Mouse (Mus musculus) gastrocnemius, adult 8-10 months (tissue): Measurements from ENCODE around the gene Phldb2. TPM values are rescaled to one million over a fixed set of nuclear protein-coding genes. Genes with fewer than 3 reads are reported as not detected.

Experiments used
- DNase-seq, 2 experiments: peaks; one replicate each; pipeline ENCODE4 v3.0.0; 2022; ENCODE audit warnings: low spot score in 2 of 2
- total RNA-seq, 4 experiments: library from RNA; stranded (reverse); gene quantifications; 2 replicates each; pipeline ENCODE4 v1.2.4; 2022

The Phldb2 gene
- total RNA-seq, 4 experiments from 2014 or later, result 4.5 to 8.7 (median 5.8) TPM

DNA sequence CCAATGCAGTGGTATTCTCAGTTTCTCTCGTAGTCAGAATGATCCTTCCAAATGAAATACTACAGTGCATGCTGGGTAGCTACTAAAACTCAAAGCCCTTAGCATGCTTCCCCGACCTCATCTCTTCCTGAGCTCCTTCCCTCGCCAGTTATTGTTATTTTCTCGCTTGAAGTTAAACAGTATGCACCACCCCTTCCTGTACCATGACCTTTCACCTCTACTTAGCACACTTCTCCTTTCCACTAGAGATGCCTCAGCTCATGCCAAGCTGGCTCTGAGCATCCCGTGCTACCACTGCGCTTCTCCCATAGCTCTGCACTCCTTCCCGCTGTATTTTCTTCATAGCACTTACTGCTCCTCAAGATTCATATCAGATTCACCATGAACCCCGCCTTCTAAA, 215.5 kb downstream of the Phldb2 start:
- no peak for DNase-seq

DNA sequence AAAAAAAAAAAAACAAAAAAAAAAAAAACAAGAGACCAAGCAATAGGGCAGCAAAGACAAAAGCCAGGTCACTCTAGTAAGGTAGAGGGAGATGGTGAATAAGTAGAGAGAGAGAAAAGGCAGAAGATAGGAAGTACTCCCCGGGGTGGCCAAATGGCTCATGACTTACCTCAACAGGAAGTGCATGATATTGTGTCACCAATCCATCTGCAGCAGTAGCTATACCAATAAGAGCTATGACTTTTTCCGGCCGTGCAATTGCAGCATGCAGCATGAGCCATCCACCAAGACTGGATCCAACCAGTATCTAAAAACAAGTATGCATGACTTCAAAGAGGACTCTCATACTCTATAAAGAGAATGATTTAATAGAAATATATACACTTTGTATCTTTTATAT, 216.7 kb downstream of the Phldb2 start:
- DNase-seq, result no peak

DNA sequence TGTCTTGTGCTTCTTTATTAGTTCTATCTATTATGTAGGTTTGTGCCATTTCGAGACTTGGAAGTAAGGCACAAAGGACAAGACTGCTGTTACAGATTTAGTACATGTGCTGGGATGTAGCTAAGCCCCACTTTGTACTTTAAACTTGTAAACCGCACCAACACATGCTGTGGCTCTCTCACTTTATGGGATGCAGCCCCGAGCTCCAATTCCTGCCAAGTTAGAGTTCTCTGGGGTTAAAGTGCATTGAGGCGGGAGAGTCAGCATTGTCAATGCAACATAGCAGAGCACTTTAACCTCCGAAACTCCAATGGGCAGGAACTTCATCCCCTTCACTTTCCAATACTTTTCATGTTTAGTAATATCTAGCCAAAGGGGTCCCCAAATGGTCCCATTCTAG, 224.2 kb downstream of the Phldb2 start:
- DNase-seq, result no peak

DNA sequence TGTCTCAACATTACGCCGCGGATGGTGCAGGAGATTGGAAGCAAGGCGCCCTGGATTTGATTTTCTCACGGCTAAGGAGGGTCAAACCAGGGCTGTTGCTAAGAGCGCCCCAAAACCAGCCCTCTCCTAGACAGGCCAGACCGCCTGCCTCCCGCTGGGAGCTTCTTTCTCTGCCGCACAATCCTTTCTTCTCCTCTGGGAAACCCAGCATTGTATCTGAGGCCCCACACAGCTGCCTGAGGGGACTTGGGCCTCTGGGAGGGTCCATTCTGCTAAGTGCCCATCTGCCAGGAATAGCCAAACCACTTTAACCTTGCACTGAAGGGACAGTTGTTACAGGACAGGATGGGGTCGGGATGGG, 228.7 kb downstream of the Phldb2 start:
- no peak for DNase-seq

DNA sequence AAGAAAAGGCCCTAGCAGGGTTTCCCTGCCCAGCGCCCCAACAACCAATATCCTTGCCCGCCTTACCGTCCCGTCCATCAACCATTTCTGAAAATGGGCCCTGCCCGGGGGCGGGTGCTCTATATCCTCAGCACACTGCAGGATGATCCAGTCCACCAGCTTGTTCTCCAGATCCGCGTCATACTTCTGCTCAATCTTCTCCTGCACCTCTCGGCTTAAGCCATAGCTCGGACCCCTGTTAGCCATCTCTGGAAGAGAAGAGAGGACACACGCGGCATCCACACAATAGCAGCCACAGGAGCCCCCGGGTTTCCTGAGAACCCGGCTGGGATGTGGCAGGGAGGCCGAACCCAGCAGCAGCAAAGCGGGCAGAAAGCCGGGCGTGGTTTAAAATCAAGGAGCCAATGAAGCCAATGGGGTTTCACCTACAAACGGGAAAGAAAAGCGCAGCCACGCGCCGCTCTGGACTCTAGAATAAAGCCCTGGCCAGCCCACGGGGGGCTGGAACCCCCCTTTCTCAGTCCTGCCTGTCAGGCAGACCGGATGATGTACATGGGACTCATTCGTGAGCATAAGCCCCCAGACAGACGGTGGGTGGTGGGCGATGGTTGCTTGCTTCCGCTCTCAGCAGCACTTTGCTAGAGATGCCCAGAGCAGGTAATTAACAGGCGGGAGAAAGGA, 229.2 kb downstream of the Phldb2 start, which contains the start of gene Tagln3:
TSS of gene Tagln3 (minus strand) at position 548 of the 681 bp plus-strand sequence.
- no peak for DNase-seq

DNA sequence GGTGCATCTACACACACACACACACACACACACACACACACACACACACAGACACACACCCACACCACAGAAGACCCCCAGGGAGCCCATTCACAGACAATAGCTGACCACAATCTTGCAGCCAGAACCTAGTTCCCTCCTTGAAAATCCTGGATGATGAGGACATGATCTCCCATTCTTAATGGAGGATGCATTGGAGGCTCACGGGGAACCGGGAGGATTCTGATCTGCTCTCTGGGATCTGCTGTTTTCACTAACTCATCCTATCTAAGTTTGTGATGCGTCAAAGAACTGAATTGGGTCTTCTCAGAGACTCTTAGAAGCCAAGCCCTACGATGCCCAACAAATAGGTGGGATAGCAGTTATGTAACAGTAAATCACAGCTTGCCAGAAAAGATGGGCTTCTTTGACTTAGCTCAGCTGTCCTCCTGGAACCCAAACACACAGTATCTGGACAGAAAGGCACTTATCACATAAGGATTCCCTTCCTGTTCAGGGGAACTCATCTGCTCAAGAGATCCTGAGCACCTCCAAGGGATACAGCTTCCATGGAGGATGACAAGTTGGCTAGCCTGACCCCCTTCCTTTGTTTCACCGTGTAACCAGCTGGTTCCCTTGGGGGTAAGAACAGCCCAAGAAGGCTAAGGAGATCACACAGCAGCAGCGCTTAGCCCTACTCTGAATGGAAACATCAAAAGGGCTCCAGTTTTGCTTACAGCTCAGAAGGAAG, 230.1 kb downstream of the Phldb2 start:
- no peak for DNase-seq

DNA sequence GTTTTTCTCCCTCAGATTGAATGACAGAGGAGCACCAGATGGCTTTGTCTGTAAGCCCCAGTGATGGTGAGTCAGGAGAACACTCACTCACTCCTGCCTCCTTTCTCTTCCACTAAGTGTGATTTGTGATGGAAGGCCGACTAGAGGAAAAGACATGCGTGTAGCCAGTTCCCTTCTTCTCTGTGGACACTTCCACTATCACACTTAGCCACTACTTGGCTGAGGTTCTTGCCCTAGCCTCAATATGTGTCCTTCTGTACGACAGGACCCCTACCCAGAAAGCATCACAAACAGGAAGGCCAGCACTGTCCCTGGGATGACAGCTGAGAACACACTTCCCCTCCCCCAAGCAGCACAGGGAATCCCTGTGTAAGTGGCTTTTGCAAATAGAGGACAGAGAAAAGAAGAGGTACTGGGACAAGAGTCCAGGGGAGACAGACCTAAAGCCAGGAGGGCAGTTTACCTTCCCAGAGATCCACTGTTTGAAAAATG, 230.9 kb downstream of the Phldb2 start:
- DNase-seq, result no peak

DNA sequence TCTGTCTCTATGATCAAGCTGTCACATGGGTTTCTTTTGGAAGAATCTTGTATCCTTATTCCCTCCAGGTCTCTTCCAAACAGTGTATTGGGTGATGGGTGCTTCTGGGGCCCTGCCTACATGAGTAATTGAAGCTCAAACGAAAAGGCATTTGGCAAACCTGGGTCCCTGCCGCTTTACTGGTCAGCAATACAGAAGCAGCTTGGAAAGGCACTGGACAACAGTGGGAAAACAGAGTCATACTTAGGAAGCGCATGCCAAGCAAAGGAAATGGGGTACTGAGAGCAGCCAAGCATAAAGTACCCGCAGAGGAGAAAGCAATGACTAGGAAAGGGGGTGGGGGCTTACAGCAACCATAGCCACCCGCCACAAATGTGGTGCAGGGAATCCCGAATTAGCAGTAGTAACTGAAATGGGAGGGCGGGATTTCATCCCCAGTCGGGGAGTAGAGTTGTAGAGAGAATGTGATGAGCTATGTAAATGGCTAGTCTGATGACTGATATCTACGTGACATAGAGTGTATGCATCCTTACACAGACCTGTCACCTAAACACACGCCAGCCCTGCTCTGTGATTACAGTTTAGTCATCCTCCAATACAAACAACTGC, 233.3 kb downstream of the Phldb2 start:
- DNase-seq, result no peak

DNA sequence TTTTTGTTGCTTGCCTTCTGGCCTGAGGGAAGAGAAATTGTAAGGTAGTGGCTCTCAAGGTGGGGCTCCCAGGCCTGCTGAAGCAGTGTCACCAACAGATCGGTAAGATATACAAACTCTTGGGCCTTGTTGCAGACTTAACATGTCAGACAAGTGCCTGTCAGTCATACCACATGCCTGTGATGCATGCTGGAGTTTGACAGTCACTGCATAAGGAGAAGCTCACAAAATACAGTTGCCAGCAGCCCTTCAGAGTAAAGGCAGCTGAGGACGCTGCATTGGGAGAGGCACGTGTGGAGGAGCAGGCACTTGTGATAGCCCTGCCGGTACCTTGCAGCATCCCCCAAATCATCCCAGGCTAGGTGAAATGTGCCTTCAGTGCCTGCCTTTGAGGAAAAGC, 235.1 kb downstream of the Phldb2 start:
- DNase-seq, result no peak

DNA sequence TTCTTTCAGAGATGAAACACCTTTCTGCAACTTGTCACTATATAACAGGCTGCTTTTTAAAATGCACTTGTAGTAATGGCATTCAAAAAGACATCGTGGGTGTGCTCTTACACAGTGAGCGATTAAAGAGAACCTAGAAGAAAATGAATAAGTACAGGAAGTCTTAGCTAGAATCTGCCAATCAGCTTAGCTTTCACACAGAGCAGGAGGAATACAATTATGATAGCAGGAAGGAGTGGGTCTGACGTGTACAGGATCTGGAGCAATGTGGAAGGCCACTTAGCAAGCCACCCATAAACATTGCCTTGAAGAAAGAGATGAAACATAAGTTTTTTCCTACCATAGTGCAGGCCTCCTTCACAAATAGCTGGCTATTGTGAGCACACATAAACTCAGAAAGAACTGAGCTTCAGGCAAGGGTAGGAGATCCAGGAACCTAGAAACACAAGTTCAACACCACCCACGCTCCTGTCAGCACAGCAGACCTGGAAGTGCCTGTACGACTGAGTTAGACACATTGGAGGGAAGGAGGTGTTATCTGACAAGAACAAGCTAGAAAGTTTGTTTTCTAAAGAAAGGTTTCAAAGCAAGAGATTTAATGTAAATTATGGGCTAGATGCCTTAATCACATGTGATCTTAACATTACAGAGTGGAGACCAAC, 238.8 kb downstream of the Phldb2 start:
- DNase-seq, result no peak

DNA sequence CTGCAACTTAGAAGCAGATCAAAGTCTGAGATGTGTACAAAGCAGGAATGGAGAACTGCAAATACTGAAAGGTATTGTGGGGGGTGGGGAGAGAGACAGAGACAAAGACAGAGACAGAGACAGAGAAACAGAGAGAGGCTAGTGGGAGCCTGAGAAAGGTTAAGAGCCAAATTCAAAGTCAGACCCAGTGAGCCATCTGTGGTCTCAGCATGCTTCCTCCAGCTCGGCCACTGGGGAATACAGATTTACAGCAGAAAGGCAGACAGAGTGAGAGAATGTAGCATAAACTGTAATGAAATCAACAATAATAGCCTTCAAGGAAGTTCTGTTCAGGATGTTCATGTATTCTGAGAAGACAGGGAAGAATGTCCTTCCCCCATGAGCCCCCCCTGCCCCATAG, 239.5 kb downstream of the Phldb2 start:
- no peak for DNase-seq

DNA sequence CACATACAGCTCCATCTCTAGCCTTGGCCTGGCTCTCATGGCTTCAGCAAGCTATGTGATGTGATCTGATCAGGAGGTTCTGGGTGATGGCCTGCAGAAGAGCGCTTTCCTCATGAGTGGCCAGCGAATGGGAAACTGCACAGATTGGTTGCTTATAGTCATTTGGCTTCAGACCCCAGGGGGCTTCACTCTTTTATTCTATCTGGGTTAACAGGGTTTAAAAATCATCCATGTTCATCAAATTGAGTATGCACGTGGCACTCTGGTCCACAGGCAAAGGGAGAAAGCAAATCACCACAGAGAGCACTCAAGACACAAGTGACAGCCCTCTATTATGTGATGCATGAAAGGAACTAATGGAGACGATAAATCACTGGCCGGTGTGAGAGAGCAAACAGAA, 240.1 kb downstream of the Phldb2 start:
- no peak for DNase-seq

DNA sequence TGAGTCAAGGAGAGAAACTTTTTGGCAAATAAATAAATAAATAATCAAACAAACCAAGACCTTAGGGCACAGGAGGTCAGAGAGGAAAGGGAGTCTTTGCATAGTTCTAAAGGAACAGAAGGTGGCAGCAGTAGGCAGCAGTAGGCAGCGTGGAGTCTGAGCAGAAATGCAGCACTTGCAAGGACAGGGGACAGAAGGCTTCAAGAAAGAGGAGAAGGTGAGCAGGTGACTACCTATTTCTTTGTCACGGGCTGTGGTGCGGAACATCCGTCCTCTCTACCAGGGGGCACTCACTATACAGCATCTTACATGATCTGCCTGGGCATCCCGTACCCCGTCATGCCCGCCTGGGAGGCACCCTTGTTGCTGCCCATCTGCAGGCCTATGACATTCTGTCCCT, 242.1 kb downstream of the Phldb2 start:
- no peak for DNase-seq

DNA sequence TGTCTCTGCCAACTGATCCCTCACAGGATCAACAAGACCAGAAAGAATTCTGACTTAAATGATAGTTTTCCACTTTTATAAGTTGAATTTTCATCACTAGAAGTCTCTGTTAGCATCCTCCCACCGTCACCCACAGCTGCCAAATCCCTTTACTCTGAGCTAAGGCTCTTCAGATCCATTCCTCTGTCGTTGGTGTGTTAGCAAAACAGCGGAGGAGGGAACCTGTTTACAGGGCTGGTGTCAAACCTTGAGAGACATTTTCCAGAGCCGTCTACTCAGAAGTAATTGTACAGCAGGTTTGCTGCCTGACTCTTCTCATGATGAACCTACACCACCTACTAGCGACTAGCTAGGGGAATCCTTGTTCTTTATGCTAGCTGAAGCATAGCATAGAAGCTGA, 254.1 kb downstream of the Phldb2 start:
- no peak for DNase-seq

DNA sequence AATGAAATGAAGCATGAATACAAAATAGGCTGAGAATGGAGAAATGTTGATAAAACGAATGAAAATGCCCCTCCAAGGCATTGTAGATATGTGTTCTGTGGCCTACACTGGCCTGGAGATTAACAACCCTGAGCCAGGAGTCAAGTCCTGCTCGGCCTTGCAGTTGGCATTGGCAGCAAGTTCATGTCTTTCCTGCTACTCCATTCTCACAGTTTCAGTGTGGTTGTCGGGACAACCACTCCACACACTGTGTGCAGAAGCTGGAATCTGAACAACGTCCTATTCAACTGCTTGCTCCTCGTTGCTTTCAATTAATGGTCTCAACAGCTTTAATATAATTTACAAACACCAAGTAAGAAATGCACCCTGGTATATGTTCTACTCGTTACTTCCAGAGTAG, 255.4 kb downstream of the Phldb2 start:
- no peak for DNase-seq

Other genes starting within 250 kb of the Phldb2 start
- gene Tagln3, start 229.0 kb downstream of the Phldb2 start, total RNA-seq, result under 1 TPM; 0.38 to 0.75 (median 0.65) TPM
- gene Abhd10, start 210.6 kb downstream of the Phldb2 start, total RNA-seq, result 10 to 100 TPM; 11.1 to 14.1 (median 13.0) TPM
- gene Plcxd2, start 56.6 kb upstream of the Phldb2 start, total RNA-seq, result under 1 TPM; 0.10 to 0.18 (median 0.15) TPM
- gene Cd96, start 166.7 kb upstream of the Phldb2 start, total RNA-seq, result not detected
- gene Gm4737, start 201.5 kb upstream of the Phldb2 start, total RNA-seq, result 10 to 100 TPM; 12.8 to 16.3 (median 15.0) TPM